Mouse (Mus musculus): ENCODE results near the gene Syn3. TPM values are rescaled to one million over a fixed set of nuclear protein-coding genes. Genes with fewer than 3 reads are reported as not detected.
A peak's percentile ranks its signal among the peaks of the same experiment; 100 is the strongest.

Gene Syn3
- total and polyA plus RNA-seq, 2 experiments from 2014 or later, result 18.3 to 67.4 TPM

- Histone ChIP-seq H3K4me3 (ENCODE audit: low read length) (no peak overlapping the region), H3K9ac (replicated peaks; ENCODE audit: low read length) (no peak overlapping the region), H3K36me3 (ENCODE audit: insufficient read depth, low read length) (no peaks in the 10 kb centered on the region), H3K27me3 (ENCODE audit: insufficient read depth, low read length) (no peaks in the 10 kb centered on the region), H3K9me3 (ENCODE audit: low read length) (no peaks in the 10 kb centered on the region), H3K27ac (peak overlapping the region; percentile 68), H3K4me1 (ENCODE audit: insufficient read depth, low read length) (no peaks in the 10 kb centered on the region), H3K4me2 (ENCODE audit: low read depth, low read length) (no peak overlapping the region)
- no peak for TF ChIP-seq CTCF (IDR thresholded peaks at IDR 0.05; ENCODE audit: low read depth)
- 50% methylated on average over 8 of the region's 8 CpGs for WGBS
- ATAC-seq (peak; percentile 79), DNase-seq (ENCODE audit: low spot score) (peak; percentile 63)
Measured at GRCm38 (mm10) chr10:86376392-86377185, 122.1 kb downstream of the Syn3 start.

GRCm38 (mm10) chr10:86375903-86376302, 122.8 kb downstream of the Syn3 start:
- Histone ChIP-seq H3K9ac (replicated peaks; ENCODE audit: low read length) (no peak overlapping the region), H3K27ac (peak overlapping the region; percentile 68), H3K27me3 (ENCODE audit: insufficient read depth, low read length) (no peaks in the 10 kb centered on the region), H3K4me1 (ENCODE audit: insufficient read depth, low read length) (no peaks in the 10 kb centered on the region), H3K4me2 (ENCODE audit: low read depth, low read length) (no peak overlapping the region), H3K9me3 (ENCODE audit: low read length) (no peaks in the 10 kb centered on the region), H3K36me3 (ENCODE audit: insufficient read depth, low read length) (no peaks in the 10 kb centered on the region), H3K4me3 (ENCODE audit: low read length) (no peak overlapping the region)
- DNase-seq (ENCODE audit: low spot score) (peak; percentile 82), ATAC-seq (peak; percentile 95)
- TF ChIP-seq CTCF (IDR thresholded peaks at IDR 0.05; ENCODE audit: low read depth), result no peak
- WGBS, result 38% methylated on average over 11 of the region's 11 CpGs

GRCm38 (mm10) chr10:86374061-86374460, 124.6 kb downstream of the Syn3 start:
- no peaks in the 10 kb centered on the region for H3K36me3 ChIP-seq (ENCODE audit: insufficient read depth, low read length)
- DNase-seq (ENCODE audit: low spot score) (no peak), ATAC-seq (no peak)
- H3K4me1 ChIP-seq (ENCODE audit: insufficient read depth, low read length), result no peaks in the 10 kb centered on the region
- TF ChIP-seq CTCF (IDR thresholded peaks at IDR 0.05; ENCODE audit: low read depth), result no peak
- H3K9ac ChIP-seq (replicated peaks; ENCODE audit: low read length), result no peak overlapping the region
- WGBS, result 90% methylated on average over 2 of the region's 2 CpGs
- no peaks in the 10 kb centered on the region for H3K9me3 ChIP-seq (ENCODE audit: low read length)
- no peaks in the 10 kb centered on the region for H3K27me3 ChIP-seq (ENCODE audit: insufficient read depth, low read length)
- H3K4me3 ChIP-seq (ENCODE audit: low read length), result no peak overlapping the region
- H3K27ac ChIP-seq, result no peak overlapping the region
- no peak overlapping the region for H3K4me2 ChIP-seq (ENCODE audit: low read depth, low read length)

GRCm38 (mm10) chr10:86371561-86371960, 127.1 kb downstream of the Syn3 start:
- TF ChIP-seq CTCF (IDR thresholded peaks at IDR 0.05; ENCODE audit: low read depth), result no peak
- Histone ChIP-seq H3K4me2 (ENCODE audit: low read depth, low read length) (no peak overlapping the region), H3K9me3 (ENCODE audit: low read length) (no peaks in the 10 kb centered on the region), H3K27ac (no peak overlapping the region), H3K9ac (replicated peaks; ENCODE audit: low read length) (no peak overlapping the region), H3K27me3 (ENCODE audit: insufficient read depth, low read length) (no peaks in the 10 kb centered on the region), H3K4me1 (ENCODE audit: insufficient read depth, low read length) (no peaks in the 10 kb centered on the region), H3K36me3 (ENCODE audit: insufficient read depth, low read length) (no peaks in the 10 kb centered on the region), H3K4me3 (ENCODE audit: low read length) (no peak overlapping the region)
- ATAC-seq (no peak), DNase-seq (ENCODE audit: low spot score) (no peak)

GRCm38 (mm10) chr10:86369346-86369745, 129.3 kb downstream of the Syn3 start:
- TF ChIP-seq CTCF (IDR thresholded peaks at IDR 0.05; ENCODE audit: low read depth), result no peak
- Histone ChIP-seq H3K4me3 (ENCODE audit: low read length) (no peak overlapping the region), H3K27me3 (ENCODE audit: insufficient read depth, low read length) (no peaks in the 10 kb centered on the region), H3K4me1 (ENCODE audit: insufficient read depth, low read length) (no peaks in the 10 kb centered on the region), H3K9me3 (ENCODE audit: low read length) (no peaks in the 10 kb centered on the region), H3K4me2 (ENCODE audit: low read depth, low read length) (no peak overlapping the region), H3K36me3 (ENCODE audit: insufficient read depth, low read length) (no peaks in the 10 kb centered on the region), H3K27ac (no peak overlapping the region), H3K9ac (replicated peaks; ENCODE audit: low read length) (no peak overlapping the region)
- ATAC-seq (no peak), DNase-seq (ENCODE audit: low spot score) (no peak)
- WGBS, result 76% methylated on average over 4 of the region's 4 CpGs

GRCm38 (mm10) chr10:86368811-86369210, 129.9 kb downstream of the Syn3 start:
- Histone ChIP-seq H3K36me3 (ENCODE audit: insufficient read depth, low read length) (no peaks in the 10 kb centered on the region), H3K4me1 (ENCODE audit: insufficient read depth, low read length) (no peaks in the 10 kb centered on the region), H3K4me3 (ENCODE audit: low read length) (no peak overlapping the region), H3K9ac (replicated peaks; ENCODE audit: low read length) (no peak overlapping the region), H3K9me3 (ENCODE audit: low read length) (no peaks in the 10 kb centered on the region), H3K27ac (no peak overlapping the region), H3K4me2 (ENCODE audit: low read depth, low read length) (no peak overlapping the region), H3K27me3 (ENCODE audit: insufficient read depth, low read length) (no peaks in the 10 kb centered on the region)
- TF ChIP-seq CTCF (IDR thresholded peaks at IDR 0.05; ENCODE audit: low read depth), result no peak
- DNase-seq (ENCODE audit: low spot score) (no peak), ATAC-seq (no peak)
- WGBS, result 70% methylated on average over 12 of the region's 12 CpGs

GRCm38 (mm10) chr10:86367346-86367745, 131.3 kb downstream of the Syn3 start:
- 89% methylated on average over 4 of the region's 4 CpGs for WGBS
- no peaks in the 10 kb centered on the region for H3K4me1 ChIP-seq (ENCODE audit: insufficient read depth, low read length)
- no peak for TF ChIP-seq CTCF (IDR thresholded peaks at IDR 0.05; ENCODE audit: low read depth)
- H3K9ac ChIP-seq (replicated peaks; ENCODE audit: low read length), result no peak overlapping the region
- H3K27ac ChIP-seq, result no peak overlapping the region
- no peaks in the 10 kb centered on the region for H3K36me3 ChIP-seq (ENCODE audit: insufficient read depth, low read length)
- no peak for DNase-seq (ENCODE audit: low spot score)
- no peak overlapping the region for H3K4me3 ChIP-seq (ENCODE audit: low read length)
- no peak overlapping the region for H3K4me2 ChIP-seq (ENCODE audit: low read depth, low read length)
- no peaks in the 10 kb centered on the region for H3K9me3 ChIP-seq (ENCODE audit: low read length)
- no peak for ATAC-seq
- no peaks in the 10 kb centered on the region for H3K27me3 ChIP-seq (ENCODE audit: insufficient read depth, low read length)

Data from hindbrain, postnatal 0 days (tissue).